Mouse (Mus musculus) CH12.LX (cell line): Measurements from ENCODE around the gene Ankrd27.

Source experiments
- CTCF ChIP-seq, 2 experiments: IDR thresholded peaks in 1 of 2; conservative IDR thresholded peaks in 1 of 2; 2 replicates each; pipeline ENCODE4 v1.5.1; 2011 to 2012; ENCODE audit warnings: low read depth in 2 of 2, low read length in 2 of 2, improper control_type of control experiment in 1 of 2, inconsistent platforms in 1 of 2, mild to moderate bottlenecking in 1 of 2, moderate library complexity in 1 of 2
- E2F4 ChIP-seq: IDR thresholded peaks from 2 replicates; pipeline ENCODE4 v1.6.1; 2011; ENCODE audit warnings: low read depth, low read length, improper control_type of control experiment; ENCODE audit not compliant: insufficient replicate concordance
- EP300 ChIP-seq: IDR thresholded peaks from 2 replicates; pipeline ENCODE4 v1.6.1; 2011; ENCODE audit warnings: low read length, improper control_type of control experiment
- JUN ChIP-seq: IDR thresholded peaks from 2 replicates; pipeline ENCODE4 v1.6.1; 2011; ENCODE audit warnings: low read depth, mild to moderate bottlenecking, low read length, improper control_type of control experiment, moderate library complexity; ENCODE audit not compliant: insufficient read depth
- JUND ChIP-seq: conservative IDR thresholded peaks from 2 replicates; pipeline ENCODE4 v1.6.1; 2011; ENCODE audit warnings: low read depth, low read length, improper control_type of control experiment
- MXI1 ChIP-seq: IDR thresholded peaks from 2 replicates; pipeline ENCODE4 v1.6.1; 2011; ENCODE audit warnings: mild to moderate bottlenecking, low read depth, low read length, improper control_type of control experiment
- POLR2A ChIP-seq: IDR thresholded peaks from 2 replicates; pipeline ENCODE4 v1.6.1; 2011; ENCODE audit warnings: low read depth, mild to moderate bottlenecking, improper control_type of control experiment, low read length
- RCOR1 ChIP-seq: conservative IDR thresholded peaks from 2 replicates; pipeline ENCODE4 v1.6.1; 2012; ENCODE audit warnings: low read depth, mild to moderate bottlenecking, inconsistent platforms, low read length, improper control_type of control experiment
- TCF12 ChIP-seq: IDR thresholded peaks from 2 replicates; pipeline ENCODE4 v1.6.1; 2014; ENCODE audit warnings: low read depth, mild to moderate bottlenecking, inconsistent platforms, low read length, improper control_type of control experiment
- ZKSCAN1 ChIP-seq: IDR thresholded peaks from 2 replicates; pipeline ENCODE4 v1.6.1; 2012; ENCODE audit warnings: low read depth, inconsistent platforms, low read length, improper control_type of control experiment, borderline replicate concordance
- ZNF384 ChIP-seq: IDR thresholded peaks from 2 replicates; pipeline ENCODE4 v1.6.1; 2012; ENCODE audit warnings: low read depth, low read length, improper control_type of control experiment, inconsistent platforms

DNA sequence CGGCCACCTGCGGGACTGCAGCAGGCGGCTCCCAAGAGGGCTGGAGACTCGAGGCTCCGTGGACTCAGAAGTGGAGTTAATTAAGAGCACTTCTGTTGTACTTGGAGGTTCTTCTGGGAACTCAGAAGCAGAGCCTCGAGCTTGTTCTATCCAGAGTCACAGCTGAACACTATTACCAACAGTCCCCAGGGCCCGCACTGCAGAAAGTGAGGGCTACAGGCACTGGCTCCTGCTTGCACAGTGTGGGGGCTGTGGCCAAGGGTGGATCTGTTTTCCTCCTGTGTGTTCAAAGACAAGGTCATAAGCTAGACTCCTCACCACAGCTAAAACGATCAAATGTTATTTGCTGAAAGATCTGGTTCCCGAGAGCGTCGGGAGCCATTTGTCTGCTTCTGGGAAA is 100.2 kb downstream of the Ankrd27 start:
- TF ChIP-seq POLR2A (no peak), JUN (no peak), TCF12 (no peak), EP300 (no peak), CTCF (conservative IDR thresholded peaks at IDR 0.05 in 1 of 2, IDR thresholded peaks at IDR 0.05 in 1 of 2; ENCODE audit: low read depth in 2 of 2, low read length in 2 of 2) (no peak), RCOR1 (no peak), ZNF384 (no peak), MXI1 (no peak), ZKSCAN1 (no peak), JUND (no peak), E2F4 (no peak)
